Mouse (Mus musculus) NIH3T3 (cell line): ENCODE results near the gene Asic3.
"Not testable (repeated sequence)": the region's sequence is repeated elsewhere in the genome, so short reads cannot be mapped to it uniquely, and the experiment has no call there.

Source experiments
- DNase-seq: peaks from one replicate; pipeline ENCODE4 v3.0.0-alpha.2; 2012; ENCODE audit warnings: low read depth

Gene Asic3

DNA sequence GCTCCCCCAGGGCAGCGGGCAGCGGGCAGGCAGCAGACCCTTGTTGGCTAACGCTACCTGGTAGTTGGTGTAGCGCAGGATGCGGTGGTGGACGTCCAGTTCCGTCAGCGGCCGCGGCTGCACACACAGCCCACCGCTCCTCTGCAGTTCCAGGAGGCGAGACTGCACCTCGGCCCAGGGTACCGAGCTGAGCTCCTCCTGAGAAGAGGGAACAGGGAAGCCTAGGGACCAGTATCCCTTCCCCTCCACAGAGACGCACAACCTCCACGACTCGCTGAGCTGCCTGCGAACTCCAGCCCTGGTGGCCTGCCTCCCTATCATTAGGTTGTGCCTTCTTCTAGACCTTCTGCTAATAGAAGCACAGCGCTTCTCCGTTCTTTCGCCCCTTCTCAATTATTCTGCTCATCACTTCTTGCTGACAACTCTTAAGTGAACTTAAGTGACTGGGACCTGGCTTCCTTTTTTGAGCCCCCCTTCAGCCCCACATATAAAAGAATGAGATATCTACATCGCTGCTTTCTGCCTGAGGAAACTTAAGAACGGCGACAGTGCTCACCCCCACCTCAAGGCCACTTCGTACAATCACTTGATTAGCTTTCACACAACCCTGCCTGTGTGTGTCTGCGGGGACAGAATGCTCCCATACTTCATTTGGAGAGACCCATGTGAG is 24.8 kb upstream of the Asic3 start:
- DNase-seq, result no peak

DNA sequence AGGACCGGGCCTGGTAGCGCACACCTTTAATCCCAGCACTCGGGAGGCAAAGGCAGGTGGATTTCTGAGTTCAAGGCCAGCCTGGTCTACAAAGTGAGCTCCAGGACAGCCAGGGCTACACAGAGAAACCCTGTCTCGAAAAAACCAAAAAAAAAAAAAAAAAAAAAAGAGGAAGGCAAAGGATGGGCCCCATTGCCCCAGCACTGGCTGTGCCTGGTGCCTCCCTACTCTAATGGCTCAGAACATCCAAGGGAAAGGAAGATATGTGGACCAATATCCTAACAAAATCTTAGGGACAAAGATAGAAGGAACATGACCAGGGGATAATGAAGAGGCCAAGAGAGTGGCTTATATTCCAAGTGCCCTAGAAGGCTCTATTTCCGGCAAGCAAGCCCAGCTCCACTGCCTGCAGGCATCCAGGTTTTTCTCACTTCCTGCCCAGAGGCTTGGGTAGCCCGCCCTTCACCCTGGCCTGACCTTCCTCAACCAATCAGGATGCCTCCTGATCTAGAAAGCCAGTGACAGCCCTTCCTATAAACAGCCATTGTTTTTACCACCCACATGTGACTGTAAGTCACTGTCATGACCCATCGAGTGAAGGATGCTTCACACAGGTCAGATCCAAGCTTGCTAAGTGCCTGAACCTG is 24.1 kb upstream of the Asic3 start:
- DNase-seq, result no peak

GRCm38 (mm10) chr5:24389658-24390020 is 23.6 kb upstream of the Asic3 start:
- no peak for DNase-seq

DNA sequence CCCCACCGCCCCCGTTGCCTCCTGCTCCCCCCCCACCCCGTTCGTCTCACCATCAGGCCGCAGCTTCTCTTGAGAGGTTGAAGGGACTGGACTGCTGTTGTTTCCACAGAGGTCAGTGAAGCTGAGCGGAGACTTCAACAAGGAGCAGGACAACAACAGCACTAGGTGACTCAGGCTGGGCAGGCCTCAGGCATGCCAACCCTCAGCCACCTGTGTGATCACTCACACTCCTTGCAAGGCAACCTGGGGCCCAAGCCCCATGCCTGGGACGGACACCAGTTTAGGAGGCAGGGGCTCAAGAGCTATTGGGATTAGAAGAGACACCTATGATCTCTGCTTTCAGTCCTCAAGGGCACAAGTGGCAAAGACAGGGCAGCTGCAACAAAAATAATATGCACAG is 21.3 kb upstream of the Asic3 start, which contains the start of gene Atg9b:
Atg9b (minus strand) TSS at position 280 of the 400 bp plus-strand sequence.
- no peak for DNase-seq

- DNase-seq, result peak; percentile 50
Measured at GRCm38 (mm10) chr5:24392724-24393123, 20.5 kb upstream of the Asic3 start.

DNA sequence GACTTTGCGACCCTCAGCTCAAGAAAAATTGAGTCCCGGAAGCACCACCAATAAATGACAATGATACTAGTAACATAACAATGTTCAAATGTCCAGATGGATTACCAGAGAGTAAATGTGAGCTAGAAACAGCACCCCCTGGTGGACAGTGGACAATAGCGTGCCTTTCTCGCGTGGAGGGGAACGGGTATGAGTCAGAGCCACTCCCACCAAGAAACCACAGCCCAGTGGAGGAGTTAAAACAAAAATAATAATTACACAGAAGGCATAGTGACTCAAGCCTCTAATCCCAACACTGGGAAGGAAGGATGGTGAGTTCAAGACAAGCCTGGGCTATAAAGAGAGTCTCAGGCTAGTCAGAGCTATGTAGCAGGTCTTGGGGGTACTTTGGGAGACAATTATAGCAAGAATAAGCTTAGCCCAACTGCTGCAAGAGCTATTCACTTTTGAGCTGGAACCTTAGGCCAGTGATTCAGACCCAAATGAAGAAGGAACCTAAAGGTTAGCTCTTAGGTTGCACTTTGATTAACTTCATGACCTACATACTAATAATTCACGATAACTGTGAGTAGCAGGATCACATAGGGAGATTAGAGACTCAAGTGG is 19.7 kb upstream of the Asic3 start, which contains the start of gene Abcb8:
Abcb8 (plus strand) TSS at position 272 of the 606 bp plus-strand sequence.
- peak; percentile 97 for DNase-seq

- DNase-seq, result peak; percentile 97
Measured at GRCm38 (mm10) chr5:24394165-24394894, 18.9 kb upstream of the Asic3 start.

DNA sequence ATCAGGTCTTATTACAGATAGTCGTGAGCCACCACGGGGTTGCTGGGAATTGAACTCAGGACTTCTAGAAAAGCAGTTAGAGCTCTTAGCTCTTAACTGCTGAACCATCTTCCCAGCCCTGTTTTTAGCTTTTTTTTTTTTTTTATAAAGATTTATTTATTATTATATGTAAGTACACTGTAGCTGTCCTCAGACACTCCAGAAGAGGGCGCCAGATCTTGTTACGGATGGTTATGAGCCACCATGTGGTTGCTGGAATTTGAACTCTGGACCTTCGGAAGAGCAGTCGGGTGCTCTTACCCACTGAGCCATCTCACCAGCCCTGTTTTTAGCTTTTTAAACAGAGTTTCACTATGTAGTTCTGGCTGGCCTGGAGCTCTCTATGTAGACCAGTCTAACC is 16.9 kb upstream of the Asic3 start:
- not testable (repeated sequence) for DNase-seq

DNA sequence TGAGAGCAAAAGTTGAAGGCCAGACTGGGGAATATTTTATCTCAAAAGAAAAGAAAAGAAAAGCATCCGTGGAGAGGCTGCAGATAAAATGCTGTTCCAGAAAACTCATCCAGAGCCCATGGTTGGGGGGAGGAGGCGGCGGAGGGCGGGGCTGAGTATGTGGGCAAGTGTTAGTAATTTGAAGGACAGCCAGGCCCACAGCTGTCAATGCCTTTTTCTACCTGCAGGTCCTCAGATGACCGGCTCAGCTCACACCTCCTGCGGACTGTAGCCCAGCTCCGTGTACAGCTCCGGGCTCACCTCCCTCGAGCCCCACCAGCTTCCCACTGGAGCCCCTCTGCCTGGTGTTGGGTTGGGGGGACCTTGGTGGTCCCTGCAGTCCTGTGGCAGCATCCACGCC is 13.5 kb upstream of the Asic3 start:
- DNase-seq, result no peak

DNA sequence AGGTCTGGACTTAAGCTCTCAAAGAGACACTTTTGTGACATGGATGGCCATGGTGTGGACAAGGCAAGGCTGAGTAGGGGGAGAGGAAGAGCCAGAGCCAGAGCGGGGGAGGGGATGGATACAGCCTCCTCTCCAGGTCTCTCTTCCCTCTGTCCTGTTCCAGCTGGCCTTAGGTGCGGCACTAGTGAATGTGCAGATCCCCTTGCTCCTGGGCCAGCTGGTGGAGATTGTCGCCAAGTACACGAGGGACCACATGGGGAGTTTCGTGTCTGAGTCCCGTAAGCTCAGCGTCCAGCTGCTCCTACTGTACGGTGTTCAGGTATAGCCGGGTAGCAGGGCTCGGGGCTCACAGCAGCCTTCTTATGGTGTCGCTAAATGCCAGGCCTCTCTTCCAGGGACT is 12.8 kb upstream of the Asic3 start:
- DNase-seq, result no peak

DNA sequence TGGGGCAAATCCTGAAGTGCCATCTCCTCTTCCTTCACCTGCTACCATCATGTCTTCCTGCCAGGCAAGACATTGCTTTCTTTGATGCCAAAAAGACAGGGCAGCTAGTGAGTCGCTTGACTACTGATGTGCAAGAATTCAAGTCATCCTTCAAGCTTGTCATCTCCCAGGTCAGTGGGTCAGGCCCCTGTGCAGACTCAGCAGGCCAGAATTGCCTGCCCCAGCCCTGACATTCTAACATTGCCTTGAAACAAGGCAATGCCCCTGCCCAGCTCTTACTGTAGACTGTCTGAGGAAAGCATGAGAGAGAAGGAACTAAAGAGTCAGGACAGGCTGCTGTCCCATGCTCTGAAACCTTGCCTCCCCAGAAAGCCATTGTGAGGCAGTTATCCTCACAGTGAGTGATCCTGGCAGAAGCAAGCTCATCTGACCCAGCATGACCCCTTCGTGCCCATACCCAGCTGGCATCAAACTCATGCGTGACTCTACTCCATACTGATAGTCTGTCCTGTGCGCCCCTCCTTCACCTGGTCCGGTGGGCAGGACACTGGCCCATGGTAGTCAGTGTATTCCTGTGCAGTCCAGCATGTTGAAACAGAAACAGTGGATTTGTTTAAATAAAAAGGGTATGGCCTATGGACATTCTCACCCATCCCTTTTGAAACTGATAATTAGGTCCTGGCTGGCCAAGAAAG is 12.1 kb upstream of the Asic3 start:
- no peak for DNase-seq

DNA sequence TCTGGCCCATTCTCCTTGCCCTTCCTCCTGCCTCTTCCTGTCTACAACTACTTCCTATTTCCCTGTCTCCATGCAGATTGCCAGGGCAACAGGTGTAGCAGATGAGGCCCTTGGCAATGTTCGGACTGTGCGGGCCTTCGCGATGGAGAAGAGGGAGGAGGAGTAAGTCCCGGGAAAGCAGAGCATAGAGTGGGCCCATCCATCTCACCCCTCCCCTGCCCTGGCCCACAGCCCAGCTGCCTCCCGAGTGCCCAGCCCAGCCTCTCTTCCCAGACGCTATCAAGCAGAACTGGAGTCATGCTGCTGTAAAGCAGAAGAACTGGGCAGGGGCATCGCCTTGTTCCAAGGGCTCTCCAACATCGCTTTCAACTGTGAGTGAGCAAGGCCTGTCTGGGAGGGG is 11.2 kb upstream of the Asic3 start:
- no peak for DNase-seq

DNA sequence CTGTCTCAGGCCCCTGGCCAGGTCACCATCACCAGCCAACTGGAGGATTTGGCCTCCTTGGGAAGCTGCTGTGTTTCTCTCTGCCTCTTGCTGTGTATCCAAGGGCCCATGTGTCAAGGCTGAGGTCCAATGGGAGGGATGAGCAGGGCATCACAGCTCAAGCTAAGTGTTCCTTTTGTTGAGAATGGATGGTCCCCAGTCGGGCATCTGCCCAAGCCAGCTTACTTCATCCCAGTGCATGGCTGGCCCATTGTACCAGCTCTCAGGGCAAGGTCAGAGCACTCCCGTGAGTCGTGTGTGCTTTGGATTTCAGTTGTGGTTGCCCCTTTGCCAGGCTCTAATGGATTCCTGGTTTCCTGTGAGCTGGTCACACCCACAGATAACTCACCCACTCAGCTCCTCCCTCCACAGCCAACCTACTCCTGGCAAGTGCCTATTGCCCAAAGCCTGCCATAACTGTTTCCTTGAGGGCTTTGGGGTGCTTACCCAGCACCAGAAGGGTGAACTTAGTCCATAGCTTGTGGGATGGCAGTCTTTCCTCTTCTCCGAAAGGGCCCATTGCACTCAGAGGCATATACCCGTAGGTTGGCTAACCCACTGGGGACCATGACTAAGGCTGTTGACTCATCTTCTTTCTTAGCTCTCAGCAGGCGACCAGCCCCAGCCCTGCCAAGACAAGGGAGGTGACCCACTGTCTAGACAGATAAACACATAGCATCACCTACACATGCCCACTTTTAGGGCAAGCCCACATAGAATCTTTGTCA is 8.4 kb upstream of the Asic3 start:
- DNase-seq, result peak; percentile 79

DNA sequence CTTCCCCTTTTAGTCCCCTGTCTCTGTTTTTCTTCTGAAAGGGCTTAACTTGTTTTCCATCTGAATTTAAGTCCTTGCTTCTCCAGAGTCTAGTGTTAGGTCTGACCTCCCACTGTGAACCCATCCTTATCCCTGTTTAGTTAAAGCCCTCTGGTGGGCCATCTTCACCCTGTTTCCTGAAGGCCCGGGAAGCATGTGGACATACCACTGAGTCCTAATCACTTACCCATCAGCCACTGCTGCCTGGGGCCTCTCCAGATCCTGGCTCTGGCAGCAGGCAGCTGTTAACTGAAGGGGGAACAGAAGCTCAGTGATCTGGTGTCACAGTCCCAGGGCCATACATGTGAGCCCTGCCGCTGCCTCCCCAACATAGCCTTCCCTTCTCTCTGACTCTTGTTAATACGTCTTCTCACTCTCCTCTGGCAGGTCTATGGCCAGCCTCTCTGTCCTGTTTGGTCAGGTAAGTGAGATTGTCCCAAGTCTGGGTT is 7.8 kb upstream of the Asic3 start:
- no peak for DNase-seq

DNA sequence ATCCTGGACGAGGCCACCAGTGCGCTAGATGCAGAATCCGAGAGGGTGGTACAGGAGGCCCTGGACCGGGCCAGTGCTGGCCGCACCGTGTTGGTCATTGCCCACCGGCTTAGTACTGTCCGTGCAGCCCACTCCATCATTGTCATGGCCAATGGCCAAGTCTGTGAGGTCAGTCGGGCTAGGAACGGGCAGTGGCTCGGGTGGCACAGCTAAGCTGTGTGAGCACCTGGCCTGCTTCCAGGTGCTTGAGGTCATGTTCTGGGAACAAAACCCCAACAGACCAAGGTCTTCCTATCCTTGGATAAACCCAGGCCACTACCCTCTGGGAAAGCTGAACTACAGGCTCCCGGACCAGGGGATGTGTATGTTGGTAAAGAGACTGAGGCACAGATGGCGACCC is 4.5 kb upstream of the Asic3 start:
- no peak for DNase-seq

DNA sequence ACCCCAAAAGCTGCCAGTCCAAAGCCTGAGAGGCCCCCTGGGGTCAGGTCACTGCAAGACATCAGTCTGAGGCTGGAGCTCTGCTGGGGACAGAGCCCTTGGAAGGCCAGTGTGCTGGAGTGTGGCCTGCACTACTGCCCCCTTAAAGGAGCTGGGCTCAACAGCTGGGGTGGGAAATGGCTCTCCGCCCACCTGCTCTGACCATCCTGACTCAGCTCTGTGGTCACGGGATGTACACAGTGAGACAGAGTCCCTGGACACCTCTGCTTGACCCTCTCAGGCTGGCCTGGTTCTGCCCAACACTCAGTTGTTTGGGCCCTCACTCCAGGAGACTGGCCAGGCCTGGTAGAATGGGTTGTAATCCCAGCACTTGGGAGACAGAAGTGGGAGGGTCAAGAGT is 3.7 kb upstream of the Asic3 start:
- peak; percentile 72 for DNase-seq

DNA sequence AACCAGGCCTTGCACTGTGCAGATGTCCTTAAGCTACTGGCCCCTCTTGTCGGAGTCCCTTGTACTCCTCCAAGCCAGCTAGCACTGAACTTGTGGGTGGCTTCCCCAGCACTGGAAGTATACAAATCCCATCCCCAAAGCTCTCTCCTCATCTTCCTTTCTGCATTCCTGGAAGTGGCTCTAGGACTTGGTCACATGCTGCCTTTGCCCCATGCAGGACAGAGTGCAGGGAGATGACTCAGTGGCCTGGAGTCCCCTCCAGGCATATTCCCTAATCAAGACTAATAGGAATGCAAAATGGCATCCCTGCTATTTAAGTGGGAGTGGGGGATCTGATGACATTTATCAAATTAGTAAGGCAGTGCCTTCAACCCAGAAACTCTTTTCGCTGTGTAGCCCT is 1.1 kb upstream of the Asic3 start:
- peak; percentile 51 for DNase-seq

GRCm38 (mm10) chr5:24413938-24414337 is 746 bp downstream of the Asic3 start:
- DNase-seq, result no peak

GRCm38 (mm10) chr5:24416222-24416736 is 3.1 kb downstream of the Asic3 start:
- peak; percentile 76 for DNase-seq

GRCm38 (mm10) chr5:24417587-24417986 is 4.4 kb downstream of the Asic3 start:
- no peak for DNase-seq

GRCm38 (mm10) chr5:24420381-24420780 is 7.2 kb downstream of the Asic3 start:
- no peak for DNase-seq
